ENCODE assay signal across 20 mouse cellular contexts in genomic region chr8:9432635-9433372, GRCm38 (mm10).
DNase-seq lines count a peak whose midpoint lies in the region; ATAC-seq and TF ChIP-seq lines count a peak whose summit lies in the region.
"Had no signal": no experiment of that assay in that cellular context is flagged by ENCODE, and none has a peak within 500 bp of the region (broad histone marks: within the 10 kb centered on the region; RNA-seq: fewer than 3 reads in every experiment).

No protein-coding gene starts in this region.

- H3K9ac ChIP-seq in forebrain, embryonic 14.5 days (ENCODE audit: low read length), result no peak overlapping the region
- H3K9ac ChIP-seq in forebrain, embryonic 15.5 days (replicated peaks), result no peak overlapping the region
- H3K9ac ChIP-seq in kidney, embryonic 14.5 days (ENCODE audit: low read depth, low read length), result no peak overlapping the region
- H3K9ac ChIP-seq in ES-E14 (ENCODE audit: insufficient read depth, low read depth, low read length, poor library complexity, severe bottlenecking), result no peak overlapping the region
- H3K9ac ChIP-seq: embryonic facial prominence, embryonic 12.5 days; forebrain, postnatal 0 days; heart, embryonic 13.5 days; hindbrain, embryonic 12.5 days had no signal

- no peaks in the 10 kb centered on the region for H3K27me3 ChIP-seq in forebrain, embryonic 14.5 days (replicated peaks; ENCODE audit: control insufficient read depth, insufficient read depth, low read length)
- H3K27me3 ChIP-seq in forebrain, embryonic 15.5 days, result no peaks in the 10 kb centered on the region
- no peaks in the 10 kb centered on the region for H3K27me3 ChIP-seq in kidney, embryonic 14.5 days (ENCODE audit: control insufficient read depth, insufficient read depth, low read length)
- no peaks in the 10 kb centered on the region for H3K27me3 ChIP-seq in cerebellum, adult 2 months (ENCODE audit: control insufficient read depth, insufficient read depth, low read length)
- H3K27me3 ChIP-seq: embryonic facial prominence, embryonic 12.5 days; heart, embryonic 13.5 days; hindbrain, embryonic 12.5 days had no signal

- no peaks in the 10 kb centered on the region for H3K4me1 ChIP-seq in forebrain, embryonic 14.5 days (ENCODE audit: control insufficient read depth, insufficient read depth, low read length)
- H3K4me1 ChIP-seq in forebrain, embryonic 15.5 days, result no peaks in the 10 kb centered on the region
- no peaks in the 10 kb centered on the region for H3K4me1 ChIP-seq in kidney, embryonic 14.5 days (ENCODE audit: control insufficient read depth, insufficient read depth, low read length)
- H3K4me1 ChIP-seq in ES-E14 (ENCODE audit: control insufficient read depth in 2 of 2, insufficient read depth in 2 of 2, low read length in 2 of 2, poor library complexity in 1 of 2), result no peaks in the 10 kb centered on the region
- peaks cover 10% of the 10 kb centered on the region; the same call in 1 of the 2 replicates for H3K4me1 ChIP-seq in cerebellum, adult 2 months (ENCODE audit: control insufficient read depth, insufficient read depth, low read length)
- H3K4me1 ChIP-seq: embryonic facial prominence, embryonic 12.5 days; heart, embryonic 13.5 days; hindbrain, embryonic 12.5 days had no signal

- H3K27ac ChIP-seq in forebrain, embryonic 14.5 days (ENCODE audit: low read depth, low read length), result no peak overlapping the region
- H3K27ac ChIP-seq in forebrain, embryonic 15.5 days (replicated peaks), result no peak overlapping the region
- H3K27ac ChIP-seq in kidney, embryonic 14.5 days (ENCODE audit: low read depth, low read length), result no peak overlapping the region
- H3K27ac ChIP-seq in ES-E14 (ENCODE audit: insufficient read depth, low read depth, low read length, poor library complexity, severe bottlenecking), result no peak overlapping the region
- no peak overlapping the region for H3K27ac ChIP-seq in cerebellum, adult 2 months (ENCODE audit: insufficient read depth, low read length)
- H3K27ac ChIP-seq: embryonic facial prominence, embryonic 12.5 days; gastrocnemius, adult 2 months; heart, embryonic 13.5 days; hindbrain, embryonic 12.5 days had no signal

- TF ChIP-seq POLR2A in cerebellum, adult 2 months (IDR thresholded peaks at IDR 0.05; ENCODE audit: borderline replicate concordance, insufficient read depth, low read length), result no peak

- in situ Hi-C loops in ES-E14 (cut with MboI; ENCODE audit: low sequenced_read_pairs in 2 of 2, unreplicated experiment in 2 of 2), result no loop called here

- no peak overlapping the region for H3K4me3 ChIP-seq in forebrain, embryonic 14.5 days (ENCODE audit: low read depth, low read length)
- no peak overlapping the region for H3K4me3 ChIP-seq in forebrain, embryonic 15.5 days
- no peak overlapping the region for H3K4me3 ChIP-seq in kidney, embryonic 14.5 days (ENCODE audit: low read length)
- no peak overlapping the region for H3K4me3 ChIP-seq in ES-E14 (ENCODE audit: insufficient read depth in 1 of 2, low read depth in 1 of 2, low read length in 2 of 2, poor library complexity in 1 of 2, severe bottlenecking in 1 of 2)
- no peak overlapping the region for H3K4me3 ChIP-seq in cerebellum, adult 2 months (replicated peaks; ENCODE audit: insufficient read depth, low read depth, low read length)
- H3K4me3 ChIP-seq: embryonic facial prominence, embryonic 12.5 days; gastrocnemius, adult 2 months; heart, embryonic 13.5 days; hindbrain, embryonic 12.5 days had no signal

- no peak for TF ChIP-seq CTCF in cerebellum, adult 2 months (IDR thresholded peaks at IDR 0.05; ENCODE audit: borderline replicate concordance, insufficient read depth, low read depth, low read length)

- no peak overlapping the region for H3K4me2 ChIP-seq in forebrain, embryonic 14.5 days (ENCODE audit: low read length)
- H3K4me2 ChIP-seq in forebrain, embryonic 15.5 days (replicated peaks), result no peak overlapping the region
- no peak overlapping the region for H3K4me2 ChIP-seq in kidney, embryonic 14.5 days (replicated peaks; ENCODE audit: low read depth, low read length)
- H3K4me2 ChIP-seq: embryonic facial prominence, embryonic 12.5 days; heart, embryonic 13.5 days; hindbrain, embryonic 12.5 days had no signal

- WGBS in forebrain, embryonic 14.5 days, result 71% methylated on average over 11 of the region's 11 CpGs
- 74% methylated on average over 11 of the region's 11 CpGs for WGBS in forebrain, embryonic 15.5 days
- WGBS in kidney, embryonic 14.5 days, result 81% methylated on average over 11 of the region's 11 CpGs
- WGBS in cerebellum, adult 2 months, result 81% methylated on average over 11 of the region's 11 CpGs

- peak; percentile 5 for DNase-seq in forebrain, embryonic 14.5 days (ENCODE audit: low spot score)
- peak; percentile 39 for DNase-seq in kidney, adult 18-20 months
- no peak for DNase-seq in ES-E14 (ENCODE audit: low read depth, low spot score)
- peak; percentile 37 for DNase-seq in kidney, postnatal 10 days
- no peak for DNase-seq in cerebellum, adult 2 months
- DNase-seq in cerebellum, postnatal 10 days, result no peak
- DNase-seq: adrenal gland, postnatal 14 days; B cell, adult 2 months; cerebellum, adult 18-20 months; cerebellum, postnatal 14 days; forebrain, postnatal 0 days; gastrocnemius, adult 2 months; gastrocnemius, postnatal 25 days; heart, postnatal 36 days had no signal

- H3K36me3 ChIP-seq in forebrain, embryonic 14.5 days (ENCODE audit: control insufficient read depth, insufficient read depth, low read length), result no peaks in the 10 kb centered on the region
- H3K36me3 ChIP-seq in forebrain, embryonic 15.5 days, result no peaks in the 10 kb centered on the region
- H3K36me3 ChIP-seq in kidney, embryonic 14.5 days (ENCODE audit: control insufficient read depth, insufficient read depth, low read length), result no peaks in the 10 kb centered on the region
- no peaks in the 10 kb centered on the region for H3K36me3 ChIP-seq in ES-E14 (ENCODE audit: control insufficient read depth, insufficient read depth, low read length, poor library complexity, severe bottlenecking)
- H3K36me3 ChIP-seq: embryonic facial prominence, embryonic 12.5 days; heart, embryonic 13.5 days; hindbrain, embryonic 12.5 days had no signal

- 0 out of 2 replicates have a peak, but pooled peaks have one; percentile 26 for ATAC-seq in forebrain, embryonic 14.5 days
- no peak for ATAC-seq in forebrain, embryonic 15.5 days (replicated peaks)
- ATAC-seq in kidney, embryonic 14.5 days (ENCODE audit: low FRiP score, low TSS enrichment), result no peak
- ATAC-seq: CD4-positive, CD25-positive, alpha-beta regulatory T cell, adult 4 months; forebrain, postnatal 0 days had no signal

- H3K9me3 ChIP-seq in forebrain, embryonic 14.5 days (replicated peaks; ENCODE audit: control insufficient read depth, low read length), result no peaks in the 10 kb centered on the region
- no peaks in the 10 kb centered on the region for H3K9me3 ChIP-seq in forebrain, embryonic 15.5 days
- H3K9me3 ChIP-seq in kidney, embryonic 14.5 days (ENCODE audit: control insufficient read depth, low read length), result no peaks in the 10 kb centered on the region
- no peaks in the 10 kb centered on the region for H3K9me3 ChIP-seq in ES-E14 (ENCODE audit: control insufficient read depth, insufficient read depth, low read depth, low read length)
- H3K9me3 ChIP-seq: embryonic facial prominence, embryonic 12.5 days; heart, embryonic 13.5 days; hindbrain, embryonic 12.5 days had no signal

TF ChIP-seq in ES-E14, 5 proteins besides CTCF, POLR2A, EP300 and RAD21:
- TF ChIP-seq ZNF384 (IDR thresholded peaks at IDR 0.05; ENCODE audit: low read depth, low read length) (no peak), MAFK (IDR thresholded peaks at IDR 0.05; ENCODE audit: insufficient read depth, low read depth, low read length) (0 out of 2 replicates have a peak, but pooled peaks have one; percentile 61)

Comparison
In these comparisons a context has a peak if more than half of its experiments do, and no peak if none do; other contexts are left out.
1. DNase-seq: peak in forebrain, embryonic 14.5 days (single experiment), kidney, adult 18-20 months (single experiment) and kidney, postnatal 10 days (single experiment); none in ES-E14 (single experiment), cerebellum, adult 2 months (0 of 2) and cerebellum, postnatal 10 days (0 of 2).